Mouse (Mus musculus): ENCODE results near the gene Polr1a. TPM values are rescaled to one million over a fixed set of nuclear protein-coding genes. Genes with fewer than 3 reads are reported as not detected.

Polr1a gene
- polyA plus RNA-seq, 1 experiment = 35.1 TPM

DNA sequence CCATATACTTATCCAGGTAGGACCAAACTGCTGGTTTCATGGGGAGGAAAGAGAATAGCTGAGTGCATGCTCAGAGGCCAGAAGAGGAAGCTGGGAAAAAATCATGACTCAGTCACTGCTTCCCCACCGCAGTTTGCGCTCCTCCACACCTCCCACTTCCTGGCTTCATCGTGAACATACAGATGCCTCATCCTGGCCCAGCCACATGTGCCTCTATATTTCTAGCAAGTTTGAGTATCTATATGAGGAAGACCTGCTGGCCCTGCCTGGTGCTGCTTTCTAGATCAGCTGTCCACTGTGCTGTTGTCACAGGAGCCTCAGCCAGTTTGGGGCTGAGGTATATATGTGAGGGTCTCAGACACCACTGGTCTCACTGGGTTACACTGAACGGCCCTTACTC, 72.6 kb downstream of the Polr1a start:
- Histone ChIP-seq H3K27me3 (ENCODE audit: control insufficient read depth, insufficient read depth, insufficient read length) (no peaks in the 10 kb centered on the region), H3ac (ENCODE audit: control insufficient read depth, insufficient read length, low read depth) (no peak overlapping the region), H3K79me3 (ENCODE audit: low read depth) (no peaks in the 10 kb centered on the region), H3K79me2 (ENCODE audit: control insufficient read depth, insufficient read depth) (no peaks in the 10 kb centered on the region), H3K4me3 (ENCODE audit: insufficient read depth, poor library complexity, severe bottlenecking) (no peak overlapping the region), H3K36me3 (ENCODE audit: control insufficient read depth, insufficient read depth) (peaks cover 35% of the 10 kb centered on the region)
- no peak for TF ChIP-seq CTCF (IDR thresholded peaks at IDR 0.05; ENCODE audit: control insufficient read depth, insufficient read depth, insufficient read length)
- TF ChIP-seq USF1 (IDR thresholded peaks at IDR 0.05; ENCODE audit: low read depth) = no peak
- no peak for TF ChIP-seq MYOD1 (IDR thresholded peaks at IDR 0.05; ENCODE audit: control insufficient read depth, insufficient read length, low read depth)
- TF ChIP-seq MAX (IDR thresholded peaks at IDR 0.05) = no peak
- no peak for TF ChIP-seq CEBPB (IDR thresholded peaks at IDR 0.05; ENCODE audit: low read depth)
- no peak for TF ChIP-seq MYOG (IDR thresholded peaks at IDR 0.05; ENCODE audit: control insufficient read depth, extremely low read depth, insufficient read length)
- no peak for TF ChIP-seq FOSL1 (IDR thresholded peaks at IDR 0.05; ENCODE audit: insufficient read depth, low read length, poor library complexity, severe bottlenecking)

DNA sequence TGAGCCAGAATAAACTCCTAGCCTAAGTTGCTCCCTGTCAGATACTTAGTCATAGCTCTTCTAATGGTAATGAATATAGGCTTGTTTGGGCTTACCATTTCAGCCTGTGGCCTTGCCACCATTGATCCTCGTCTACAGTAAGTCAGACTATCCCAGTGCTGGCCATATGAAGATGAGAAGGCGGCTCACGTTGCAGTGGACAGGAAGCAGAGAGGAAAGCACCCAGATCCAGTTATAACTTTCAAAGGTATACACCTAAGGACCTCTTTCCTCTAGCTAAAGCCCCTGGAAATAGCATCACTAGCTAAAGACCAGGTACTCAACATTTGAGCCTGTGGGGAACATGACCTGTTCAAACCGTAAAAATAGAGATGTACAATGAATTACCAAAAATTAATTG, 77.1 kb downstream of the Polr1a start:
- no peaks in the 10 kb centered on the region for H3K79me2 ChIP-seq (ENCODE audit: control insufficient read depth, insufficient read depth)
- H3K4me3 ChIP-seq (ENCODE audit: insufficient read depth, poor library complexity, severe bottlenecking) = no peak overlapping the region
- H3K36me3 ChIP-seq (ENCODE audit: control insufficient read depth, insufficient read depth) = peaks cover 5% of the 10 kb centered on the region
- H3ac ChIP-seq (ENCODE audit: control insufficient read depth, insufficient read length, low read depth) = no peak overlapping the region
- H3K27me3 ChIP-seq (ENCODE audit: control insufficient read depth, insufficient read depth, insufficient read length) = no peaks in the 10 kb centered on the region
- no peaks in the 10 kb centered on the region for H3K79me3 ChIP-seq (ENCODE audit: low read depth)
- TF ChIP-seq USF1 (IDR thresholded peaks at IDR 0.05; ENCODE audit: low read depth) (no peak), CTCF (IDR thresholded peaks at IDR 0.05; ENCODE audit: control insufficient read depth, insufficient read depth, insufficient read length) (no peak), MYOG (IDR thresholded peaks at IDR 0.05; ENCODE audit: control insufficient read depth, extremely low read depth, insufficient read length) (no peak), CEBPB (IDR thresholded peaks at IDR 0.05; ENCODE audit: low read depth) (no peak), MYOD1 (IDR thresholded peaks at IDR 0.05; ENCODE audit: control insufficient read depth, insufficient read length, low read depth) (no peak), MAX (IDR thresholded peaks at IDR 0.05) (no peak), FOSL1 (IDR thresholded peaks at IDR 0.05; ENCODE audit: insufficient read depth, low read length, poor library complexity, severe bottlenecking) (no peak)

DNA sequence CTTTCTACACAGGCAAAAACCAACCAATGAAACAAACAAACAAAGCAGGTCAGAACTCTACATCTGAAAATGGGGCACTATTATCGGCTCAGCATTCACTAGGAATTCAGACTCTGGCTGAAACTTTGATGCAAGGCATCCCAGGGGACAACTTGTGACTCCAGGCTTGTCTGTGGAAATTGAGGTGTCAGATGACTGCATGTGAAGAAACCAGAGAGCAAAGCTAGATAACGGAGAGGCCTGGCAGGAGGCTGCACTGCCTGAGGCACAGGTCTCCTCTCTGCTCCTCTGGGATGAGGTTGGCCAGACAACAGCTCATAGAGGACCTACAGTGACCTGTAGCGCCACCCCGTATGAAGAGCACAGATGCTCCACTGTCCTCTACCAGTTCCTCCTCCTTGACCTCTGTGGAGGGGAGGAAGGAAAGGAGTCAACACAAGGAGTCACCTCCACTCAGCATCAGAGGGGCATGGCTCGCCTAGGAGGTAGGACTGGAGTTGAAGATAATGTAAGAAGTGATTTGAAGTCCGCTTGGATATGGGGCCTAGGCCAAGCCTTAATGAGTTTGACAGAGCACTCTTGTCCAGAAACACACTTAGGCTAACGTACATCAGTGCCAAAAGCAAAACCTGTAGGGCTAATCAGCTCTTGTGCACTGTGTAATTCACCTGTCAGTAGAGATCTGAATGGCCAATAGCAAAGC, 78.8 kb downstream of the Polr1a start:
- Histone ChIP-seq H3K4me3 (ENCODE audit: insufficient read depth, poor library complexity, severe bottlenecking) (no peak overlapping the region), H3ac (ENCODE audit: control insufficient read depth, insufficient read length, low read depth) (no peak overlapping the region), H3K36me3 (ENCODE audit: control insufficient read depth, insufficient read depth) (no peaks in the 10 kb centered on the region), H3K79me2 (ENCODE audit: control insufficient read depth, insufficient read depth) (no peaks in the 10 kb centered on the region), H3K79me3 (ENCODE audit: low read depth) (no peaks in the 10 kb centered on the region), H3K27me3 (ENCODE audit: control insufficient read depth, insufficient read depth, insufficient read length) (no peaks in the 10 kb centered on the region)
- TF ChIP-seq MAX (IDR thresholded peaks at IDR 0.05) (no peak), CEBPB (IDR thresholded peaks at IDR 0.05; ENCODE audit: low read depth) (peak; percentile 32), MYOD1 (IDR thresholded peaks at IDR 0.05; ENCODE audit: control insufficient read depth, insufficient read length, low read depth) (no peak), FOSL1 (IDR thresholded peaks at IDR 0.05; ENCODE audit: insufficient read depth, low read length, poor library complexity, severe bottlenecking) (no peak), CTCF (IDR thresholded peaks at IDR 0.05; ENCODE audit: control insufficient read depth, insufficient read depth, insufficient read length) (no peak), USF1 (IDR thresholded peaks at IDR 0.05; ENCODE audit: low read depth) (peak; percentile 8)

DNA sequence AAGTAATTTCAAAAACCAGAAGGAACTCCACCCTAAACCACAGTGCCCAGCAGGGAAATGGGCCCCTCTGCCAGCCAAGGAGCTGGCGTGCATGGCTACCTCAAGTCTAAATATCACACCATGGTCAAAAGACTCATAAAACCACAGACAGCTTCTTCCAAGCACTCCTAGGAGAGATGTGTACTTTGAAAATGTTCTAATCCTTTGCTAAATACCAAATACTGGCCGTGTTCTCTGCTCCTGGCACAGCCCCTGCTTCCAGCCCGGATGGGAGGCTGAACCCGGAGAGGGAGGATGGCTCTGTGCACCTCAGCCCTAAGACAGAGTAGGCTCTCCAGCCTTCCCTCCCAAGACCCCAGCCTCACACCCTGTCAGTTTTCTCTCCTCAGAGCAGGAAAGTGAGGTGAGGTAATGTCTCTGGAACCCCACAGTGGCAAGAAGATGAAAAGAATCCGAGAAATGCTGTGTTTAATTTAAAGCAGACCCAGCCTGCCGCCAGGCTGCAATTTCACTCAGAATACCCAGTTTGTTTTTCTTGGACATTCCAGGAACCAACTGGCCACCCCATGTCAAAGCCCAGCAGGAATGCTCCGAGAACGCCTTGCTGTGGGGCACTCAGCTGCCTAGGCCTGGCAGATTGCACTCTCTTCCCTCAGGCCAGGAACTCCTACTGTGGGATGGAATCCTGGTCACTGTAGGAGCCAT, 80.9 kb downstream of the Polr1a start:
- Histone ChIP-seq H3ac (ENCODE audit: control insufficient read depth, insufficient read length, low read depth) (peak overlapping the region; percentile 1), H3K79me2 (ENCODE audit: control insufficient read depth, insufficient read depth) (no peaks in the 10 kb centered on the region), H3K79me3 (ENCODE audit: low read depth) (no peaks in the 10 kb centered on the region), H3K4me3 (ENCODE audit: insufficient read depth, poor library complexity, severe bottlenecking) (no peak overlapping the region), H3K27me3 (ENCODE audit: control insufficient read depth, insufficient read depth, insufficient read length) (no peaks in the 10 kb centered on the region), H3K36me3 (ENCODE audit: control insufficient read depth, insufficient read depth) (no peaks in the 10 kb centered on the region)
- TF ChIP-seq MYOD1 (IDR thresholded peaks at IDR 0.05; ENCODE audit: control insufficient read depth, insufficient read length, low read depth) = peak; percentile 79
- TF ChIP-seq USF1 (IDR thresholded peaks at IDR 0.05; ENCODE audit: low read depth) = no peak
- TF ChIP-seq FOSL1 (IDR thresholded peaks at IDR 0.05; ENCODE audit: insufficient read depth, low read length, poor library complexity, severe bottlenecking) = no peak
- TF ChIP-seq MAX (IDR thresholded peaks at IDR 0.05) = peak; percentile 30
- no peak for TF ChIP-seq CTCF (IDR thresholded peaks at IDR 0.05; ENCODE audit: control insufficient read depth, insufficient read depth, insufficient read length)

DNA sequence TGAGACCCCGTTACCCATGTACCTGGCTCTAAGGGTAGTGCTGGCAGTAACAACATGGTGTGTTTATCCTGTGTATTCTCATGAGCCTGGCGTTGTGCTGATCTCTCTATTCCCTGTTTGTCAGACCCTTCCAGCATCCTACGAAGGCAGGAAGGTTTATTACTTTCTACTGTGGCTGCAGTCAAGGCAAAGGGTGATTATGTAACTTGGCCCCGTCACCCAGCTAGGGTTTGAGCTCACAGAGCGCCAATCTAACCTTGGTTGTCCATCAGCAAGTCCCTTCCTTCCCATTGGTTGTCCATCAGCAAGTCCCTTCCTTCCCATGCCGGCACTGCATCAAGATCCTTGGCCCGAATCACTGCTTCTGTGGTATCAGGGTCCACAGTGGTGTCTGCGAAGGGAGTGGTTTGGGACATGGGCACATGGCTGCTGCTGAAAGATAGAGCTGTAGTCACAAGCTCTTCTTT, 81.6 kb downstream of the Polr1a start:
- no peaks in the 10 kb centered on the region for H3K36me3 ChIP-seq (ENCODE audit: control insufficient read depth, insufficient read depth)
- no peaks in the 10 kb centered on the region for H3K27me3 ChIP-seq (ENCODE audit: control insufficient read depth, insufficient read depth, insufficient read length)
- no peak overlapping the region for H3K4me3 ChIP-seq (ENCODE audit: insufficient read depth, poor library complexity, severe bottlenecking)
- H3K79me2 ChIP-seq (ENCODE audit: control insufficient read depth, insufficient read depth) = no peaks in the 10 kb centered on the region
- TF ChIP-seq FOSL1 (IDR thresholded peaks at IDR 0.05; ENCODE audit: insufficient read depth, low read length, poor library complexity, severe bottlenecking) = no peak
- TF ChIP-seq CEBPB (IDR thresholded peaks at IDR 0.05; ENCODE audit: low read depth) = peak; percentile 81
- no peaks in the 10 kb centered on the region for H3K79me3 ChIP-seq (ENCODE audit: low read depth)
- H3ac ChIP-seq (ENCODE audit: control insufficient read depth, insufficient read length, low read depth) = no peak overlapping the region
